Comparison of ENCODE assay signal across 10 mouse cellular contexts in the genomic region with DNA sequence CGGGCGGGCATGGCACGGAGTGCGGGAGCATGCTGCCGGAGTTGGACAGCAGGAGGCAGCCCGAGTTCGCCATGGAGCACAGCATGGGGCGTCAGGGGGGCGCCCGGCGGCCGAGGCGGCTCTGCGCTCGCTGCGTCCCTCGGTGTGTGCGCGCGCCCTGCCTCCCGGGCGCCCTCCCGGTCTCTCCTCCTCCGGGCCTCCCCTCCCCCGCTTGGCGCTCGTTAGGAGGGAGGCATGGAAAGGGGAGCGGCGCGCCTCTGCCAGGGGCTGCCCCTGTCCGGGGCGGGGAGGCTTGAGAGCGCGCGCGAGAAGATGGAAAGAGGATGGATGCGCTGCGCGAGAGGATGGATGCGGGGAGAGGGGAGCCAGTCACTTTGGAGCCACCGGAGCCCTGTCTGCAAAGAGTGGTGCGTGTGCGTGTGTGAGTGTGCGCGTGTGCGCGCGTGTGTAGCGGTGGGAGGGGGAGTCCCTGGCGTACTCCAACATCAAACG.
A peak's percentile ranks its signal among the peaks of the same experiment; 100 is the strongest.
DNase-seq lines count a peak whose midpoint lies in the region; ATAC-seq lines count a peak whose summit lies in the region.
"Had no signal": no experiment of that assay in that cellular context is flagged by ENCODE, and none has a peak within 500 bp of the region (broad histone marks: within the 10 kb centered on the region; RNA-seq: fewer than 3 reads in every experiment).

No protein-coding gene starts in this region.

- WGBS in heart, embryonic 10.5 days, result under 1% methylated on average over 51 of the region's 51 CpGs
- 1% methylated on average over 45 of the region's 51 CpGs for WGBS in hindbrain, embryonic 12.5 days
- under 1% methylated on average over 33 of the region's 51 CpGs for WGBS in midbrain, embryonic 14.5 days

- H3K9ac ChIP-seq in hindbrain, embryonic 12.5 days, result peak overlapping the region; percentile 50
- peak overlapping the region; percentile 50 for H3K9ac ChIP-seq in midbrain, embryonic 14.5 days (replicated peaks; ENCODE audit: low read length)

- peak; percentile 29; the same call in 1 of the 2 replicates for ATAC-seq in hindbrain, embryonic 12.5 days (ENCODE audit: low FRiP score)
- ATAC-seq in midbrain, embryonic 14.5 days (ENCODE audit: low FRiP score, low TSS enrichment), result no peak; the same call in 1 of the 2 replicates
- ATAC-seq: CD4-positive, CD25-positive, alpha-beta regulatory T cell, adult 4 months had no signal

- H3K27ac ChIP-seq in heart, embryonic 10.5 days, result no peak overlapping the region
- H3K27ac ChIP-seq in hindbrain, embryonic 12.5 days, result no peak overlapping the region; the same call in 1 of the 2 replicates
- H3K27ac ChIP-seq in midbrain, embryonic 14.5 days (replicated peaks; ENCODE audit: low read depth, low read length), result 0 out of 2 replicates have a peak overlapping the region, but pooled peaks have one; percentile 8

- peaks cover 19% of the 10 kb centered on the region for H3K4me1 ChIP-seq in heart, embryonic 10.5 days
- peaks cover 21% of the 10 kb centered on the region for H3K4me1 ChIP-seq in hindbrain, embryonic 12.5 days
- H3K4me1 ChIP-seq in midbrain, embryonic 14.5 days (ENCODE audit: control insufficient read depth, insufficient read depth, low read length), result peaks cover 15% of the 10 kb centered on the region; the same call in 1 of the 2 replicates

- H3K27me3 ChIP-seq in heart, embryonic 10.5 days (ENCODE audit: insufficient read depth, poor library complexity, severe bottlenecking), result peaks cover 98% of the 10 kb centered on the region
- H3K27me3 ChIP-seq in hindbrain, embryonic 12.5 days, result peaks cover 66% of the 10 kb centered on the region
- H3K27me3 ChIP-seq in midbrain, embryonic 14.5 days (ENCODE audit: control insufficient read depth, insufficient read depth, low read length), result peaks cover 45% of the 10 kb centered on the region

- H3K4me3 ChIP-seq in heart, embryonic 10.5 days, result peak overlapping the region; percentile 44
- peak overlapping the region; percentile 42 for H3K4me3 ChIP-seq in hindbrain, embryonic 12.5 days
- H3K4me3 ChIP-seq in midbrain, embryonic 14.5 days (replicated peaks; ENCODE audit: low read depth, low read length), result peak overlapping the region; percentile 46
- H3K4me3 ChIP-seq: erythroblast, embryonic 14.5 days had no signal

- H3K36me3 ChIP-seq in heart, embryonic 10.5 days, result no peaks in the 10 kb centered on the region
- H3K36me3 ChIP-seq in hindbrain, embryonic 12.5 days, result no peaks in the 10 kb centered on the region
- H3K36me3 ChIP-seq in midbrain, embryonic 14.5 days (ENCODE audit: control insufficient read depth, insufficient read depth, low read length), result no peaks in the 10 kb centered on the region

- peak overlapping the region; percentile 71 for H3K4me2 ChIP-seq in hindbrain, embryonic 12.5 days (replicated peaks)
- peak overlapping the region; percentile 88 for H3K4me2 ChIP-seq in midbrain, embryonic 14.5 days (ENCODE audit: low read length)

- no peak for DNase-seq in heart, embryonic 10.5 days (ENCODE audit: low spot score)
- DNase-seq in heart, adult 9 months (ENCODE audit: low spot score in 2 of 2), result no peak
- DNase-seq in R1 (ENCODE audit: low read depth, low spot score), result peak; percentile 77
- peak; percentile 69 for DNase-seq in midbrain, embryonic 14.5 days
- DNase-seq in spleen, adult 12 weeks (ENCODE audit: low spot score), result no peak
- no peak for DNase-seq in thymus, postnatal 14 days
- no peak for DNase-seq in urinary bladder, postnatal 4 days (ENCODE audit: low spot score in 2 of 2)

- H3K9me3 ChIP-seq in heart, embryonic 10.5 days, result no peaks in the 10 kb centered on the region
- no peaks in the 10 kb centered on the region for H3K9me3 ChIP-seq in hindbrain, embryonic 12.5 days (replicated peaks)
- no peaks in the 10 kb centered on the region for H3K9me3 ChIP-seq in midbrain, embryonic 14.5 days (ENCODE audit: control insufficient read depth, low read length)

Comparison
In these comparisons a context has a peak if more than half of its experiments do, and no peak if none do; other contexts are left out.
1. DNase-seq: peak in R1 (single experiment) and midbrain, embryonic 14.5 days (single experiment); none in heart, embryonic 10.5 days (single experiment), heart, adult 9 months (0 of 2), spleen, adult 12 weeks (single experiment), thymus, postnatal 14 days (single experiment) and urinary bladder, postnatal 4 days (0 of 2).
2. Peak in every context shown above with its lines, with median percentiles within 50 percentile points of each other: H3K4me3 ChIP-seq.